Comparison of ENCODE assay signal across 25 mouse cellular contexts in the genomic region with DNA sequence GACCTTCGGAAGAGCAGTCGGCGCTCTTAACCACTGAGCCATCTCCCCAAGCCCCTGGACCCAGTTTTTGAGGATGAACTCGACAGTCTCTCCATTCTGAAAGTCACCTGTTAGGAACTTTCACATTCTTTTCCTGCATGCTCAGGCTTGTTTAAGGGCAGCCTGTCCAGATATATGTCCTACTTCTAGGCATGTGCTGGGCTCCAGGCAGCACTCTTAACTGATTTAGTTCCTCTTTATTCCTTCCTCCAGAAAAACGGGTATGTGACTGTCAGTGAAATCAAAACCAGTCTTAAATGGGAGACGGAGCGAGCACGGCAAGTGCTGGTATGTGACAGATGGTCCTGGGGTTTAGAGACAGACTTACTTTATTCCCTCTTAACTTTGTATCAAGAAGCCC. TPM values are rescaled to one million over a fixed set of nuclear protein-coding genes. Genes with fewer than 3 reads are reported as not detected.
"Had no signal": no experiment of that assay in that cellular context is flagged by ENCODE, and none has a peak within 500 bp of the region (broad histone marks: within the 10 kb centered on the region; RNA-seq: fewer than 3 reads in every experiment).

No protein-coding gene starts in this region.

- H3K27me3 ChIP-seq: kidney, embryonic 15.5 days; limb, embryonic 13.5 days; liver, embryonic 13.5 days; midbrain, embryonic 12.5 days; midbrain, embryonic 15.5 days; neural tube, embryonic 12.5 days; neural tube, embryonic 15.5 days had no signal

- ATAC-seq: midbrain, embryonic 15.5 days had no signal

- DNase-seq: kidney, adult 11 months; kidney, adult 8-10 months; kidney, postnatal 10 days; left cerebral cortex, postnatal 4 days; liver, embryonic 13.5 days; lung, adult 2 months; lung, postnatal 14 days; lung, postnatal 4 days; right cerebral cortex, adult 18-20 months; right cerebral cortex, postnatal 14 days; right cerebral cortex, postnatal 4 days; thymus, postnatal 25 days had no signal

- H3K4me2 ChIP-seq: kidney, embryonic 15.5 days; limb, embryonic 13.5 days; liver, embryonic 13.5 days; midbrain, embryonic 12.5 days; midbrain, embryonic 15.5 days; neural tube, embryonic 12.5 days; neural tube, embryonic 15.5 days had no signal

- H3K9ac ChIP-seq: kidney, embryonic 15.5 days; limb, embryonic 13.5 days; liver, embryonic 13.5 days; midbrain, embryonic 12.5 days; midbrain, embryonic 15.5 days; neural tube, embryonic 12.5 days; neural tube, embryonic 15.5 days had no signal

- H3K4me3 ChIP-seq: kidney, embryonic 15.5 days; limb, embryonic 13.5 days; liver, embryonic 13.5 days; midbrain, embryonic 12.5 days; midbrain, embryonic 15.5 days; neural tube, embryonic 12.5 days; neural tube, embryonic 15.5 days had no signal

- H3K4me1 ChIP-seq: kidney, embryonic 15.5 days; limb, embryonic 13.5 days; midbrain, embryonic 12.5 days; midbrain, embryonic 15.5 days; neural tube, embryonic 12.5 days; neural tube, embryonic 15.5 days had no signal

- H3K27ac ChIP-seq: kidney, embryonic 15.5 days; limb, embryonic 13.5 days; liver, embryonic 13.5 days; midbrain, embryonic 12.5 days; midbrain, embryonic 15.5 days; neural tube, embryonic 12.5 days; neural tube, embryonic 15.5 days had no signal

- H3K9me3 ChIP-seq: kidney, embryonic 15.5 days; limb, embryonic 13.5 days; liver, embryonic 13.5 days; midbrain, embryonic 12.5 days; midbrain, embryonic 15.5 days; neural tube, embryonic 12.5 days; neural tube, embryonic 15.5 days had no signal

RNA-seq across cellular contexts. Expression of gene Gip, which starts 21.7 kb away (rescaled TPM):
- total RNA-seq: layer of hippocampus, postnatal 14 days; left cerebral cortex, adult 8-10 months; left cerebral cortex, postnatal 14 days; left cerebral cortex, postnatal 4 days; liver, adult 2 months; megakaryocyte, adult 5-6 weeks had no signal
- polyA plus RNA-seq: kidney, embryonic 15.5 days; limb, embryonic 13.5 days; liver, adult 2 months; liver, embryonic 13.5 days; lung, adult 2 months; lung, embryonic 16.5 days; midbrain, embryonic 12.5 days; midbrain, embryonic 15.5 days; neural tube, embryonic 12.5 days; neural tube, embryonic 15.5 days; stomach, embryonic 14.5 days had no signal

RNA-seq across cellular contexts. Expression of gene Igf2bp1, which starts 40.3 kb away (rescaled TPM):
- total RNA-seq: liver, adult 2 months; megakaryocyte, adult 5-6 weeks had no signal
- polyA plus RNA-seq: liver, adult 2 months had no signal
